10 mouse cellular contexts compared by ENCODE assay signal in the genomic region with DNA sequence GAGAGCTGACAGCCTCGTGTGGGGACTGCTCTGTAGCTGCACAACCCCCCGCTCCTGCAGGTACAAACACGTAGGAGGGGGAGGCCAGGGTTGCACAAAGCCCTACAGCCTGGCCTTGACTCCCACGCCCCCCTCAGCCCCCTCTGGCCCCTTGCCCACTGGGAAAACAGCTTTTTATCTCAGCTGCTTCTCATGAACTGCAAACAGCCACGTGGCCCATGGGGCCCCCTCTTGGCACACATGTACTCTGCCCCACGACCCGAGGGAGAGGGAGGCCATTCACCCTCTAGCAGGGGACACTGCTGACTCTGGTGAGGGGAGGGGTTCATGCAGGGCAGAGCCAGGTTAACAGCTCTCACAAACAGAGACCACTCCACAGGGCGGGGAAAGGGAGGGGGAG. TPM values are rescaled to one million over a fixed set of nuclear protein-coding genes. Genes with fewer than 3 reads are reported as not detected.
DNase-seq lines count a peak whose midpoint lies in the region; ATAC-seq lines count a peak whose summit lies in the region.
"Had no signal": no experiment of that assay in that cellular context is flagged by ENCODE, and none has a peak within 500 bp of the region (broad histone marks: within the 10 kb centered on the region; RNA-seq: fewer than 3 reads in every experiment).

No protein-coding gene starts in this region.

- ATAC-seq in hindbrain, embryonic 12.5 days (ENCODE audit: low FRiP score) = no peak
- no peak for ATAC-seq in limb, embryonic 13.5 days (ENCODE audit: low FRiP score, low read depth)
- ATAC-seq: forebrain, embryonic 13.5 days had no signal

- no peaks in the 10 kb centered on the region for H3K36me3 ChIP-seq in hindbrain, embryonic 10.5 days
- H3K36me3 ChIP-seq in hindbrain, embryonic 12.5 days = no peaks in the 10 kb centered on the region
- no peaks in the 10 kb centered on the region for H3K36me3 ChIP-seq in limb, embryonic 13.5 days

- H3K27ac ChIP-seq in hindbrain, embryonic 10.5 days = peak overlapping the region; percentile 82
- no peak overlapping the region for H3K27ac ChIP-seq in hindbrain, embryonic 12.5 days
- H3K27ac ChIP-seq in limb, embryonic 13.5 days = peak overlapping the region; percentile 98
- H3K27ac ChIP-seq: forebrain, embryonic 13.5 days had no signal

- 56% methylated on average over 8 of the region's 8 CpGs for WGBS in hindbrain, embryonic 10.5 days
- 50% methylated on average over 7 of the region's 8 CpGs for WGBS in hindbrain, embryonic 12.5 days
- WGBS in limb, embryonic 13.5 days = 29% methylated on average over 8 of the region's 8 CpGs

- DNase-seq in hindbrain, embryonic 10.5 days (ENCODE audit: low spot score) = no peak
- DNase-seq in retina, postnatal 1 day = peak; percentile 44
- DNase-seq in retina, embryonic 14.5 days (ENCODE audit: low spot score) = no peak
- peak; percentile 91 for DNase-seq in yolk sac, embryonic 10.5 days (ENCODE audit: low spot score)
- no peak for DNase-seq in right cerebral cortex, postnatal 10 days (ENCODE audit: low spot score in 2 of 2)
- DNase-seq: cerebellum, adult 18-20 months had no signal

- H3K27me3 ChIP-seq in hindbrain, embryonic 10.5 days (ENCODE audit: insufficient read depth, poor library complexity, severe bottlenecking) = no peaks in the 10 kb centered on the region; the same call in 1 of the 2 replicates
- H3K27me3 ChIP-seq in hindbrain, embryonic 12.5 days = no peaks in the 10 kb centered on the region; the same call in 1 of the 2 replicates
- no peaks in the 10 kb centered on the region for H3K27me3 ChIP-seq in limb, embryonic 13.5 days
- H3K27me3 ChIP-seq: forebrain, embryonic 13.5 days had no signal

- H3K9ac ChIP-seq in hindbrain, embryonic 12.5 days = no peak overlapping the region
- H3K9ac ChIP-seq in limb, embryonic 13.5 days = 0 out of 2 replicates have a peak overlapping the region, but pooled peaks have one; percentile 8
- H3K9ac ChIP-seq: forebrain, embryonic 13.5 days had no signal

- H3K4me1 ChIP-seq in hindbrain, embryonic 10.5 days (replicated peaks) = peaks cover 76% of the 10 kb centered on the region
- H3K4me1 ChIP-seq in hindbrain, embryonic 12.5 days = peaks cover 49% of the 10 kb centered on the region
- H3K4me1 ChIP-seq in limb, embryonic 13.5 days = peaks cover 80% of the 10 kb centered on the region

- no peaks in the 10 kb centered on the region for H3K9me3 ChIP-seq in hindbrain, embryonic 10.5 days
- H3K9me3 ChIP-seq in hindbrain, embryonic 12.5 days (replicated peaks) = no peaks in the 10 kb centered on the region
- no peaks in the 10 kb centered on the region for H3K9me3 ChIP-seq in limb, embryonic 13.5 days
- H3K9me3 ChIP-seq: forebrain, embryonic 13.5 days had no signal

- no peak overlapping the region for H3K4me2 ChIP-seq in hindbrain, embryonic 12.5 days (replicated peaks)
- no peak overlapping the region for H3K4me2 ChIP-seq in limb, embryonic 13.5 days (replicated peaks)
- H3K4me2 ChIP-seq: forebrain, embryonic 13.5 days; midbrain, embryonic 11.5 days had no signal

- H3K4me3 ChIP-seq in hindbrain, embryonic 10.5 days = no peak overlapping the region
- H3K4me3 ChIP-seq in hindbrain, embryonic 12.5 days = no peak overlapping the region
- no peak overlapping the region for H3K4me3 ChIP-seq in limb, embryonic 13.5 days
- H3K4me3 ChIP-seq: forebrain, embryonic 13.5 days had no signal

RNA-seq across cellular contexts. Expression of a gene that starts 36.5 kb away (rescaled TPM):
- polyA plus RNA-seq in hindbrain, embryonic 10.5 days (2016; fragmentation: Nextera tagmentation; extraction: Ambion mirVana) = 17.7 and 19.7 TPM in 2 replicates
- polyA plus RNA-seq in hindbrain, embryonic 12.5 days (2016; fragmentation: Nextera tagmentation; extraction: Ambion mirVana) = 8.4 and 13.4 TPM in 2 replicates
- 27.3 and 35.1 TPM in 2 replicates for polyA plus RNA-seq in limb, embryonic 13.5 days (2015; fragmentation: Nextera tagmentation; extraction: Ambion mirVana)

Comparison
In these comparisons a context has a peak if more than half of its experiments do, and no peak if none do; other contexts are left out.
1. DNase-seq: peak in retina, postnatal 1 day (single experiment) and yolk sac, embryonic 10.5 days (single experiment); none in hindbrain, embryonic 10.5 days (single experiment), retina, embryonic 14.5 days (single experiment) and right cerebral cortex, postnatal 10 days (0 of 2).